Mouse (Mus musculus): Measurements from ENCODE around the gene Gm7138.
"Not testable (repeated sequence)": the region's sequence is repeated elsewhere in the genome, so short reads cannot be mapped to it uniquely, and the experiment has no call there.

Gm7138 gene

DNA sequence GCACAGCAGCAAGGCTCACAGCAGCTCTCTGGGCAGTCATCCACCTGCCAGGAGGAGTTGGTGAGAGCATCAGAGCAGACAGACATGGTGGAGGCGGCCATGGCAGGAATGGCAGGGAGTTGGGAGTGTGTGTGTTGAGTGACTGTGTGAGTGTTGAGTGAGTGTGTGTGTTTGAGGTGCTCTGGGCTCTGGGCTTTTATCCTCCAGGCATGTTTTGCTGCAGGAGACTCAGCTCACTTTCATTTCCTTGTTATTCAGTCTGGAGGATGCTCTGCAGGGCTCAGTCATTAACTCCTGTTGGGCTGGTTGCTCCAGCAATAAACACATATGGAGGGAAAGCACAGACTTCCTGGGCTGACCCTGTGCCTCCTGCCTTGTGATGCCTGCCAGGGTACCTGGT, at the start of gene Gm7138:
Gm7138 (minus strand) TSS at position 101 of the 400 bp plus-strand sequence.
- DNase-seq (ENCODE audit: extremely low spot score, low read depth, low spot score), result not testable (repeated sequence)

DNA sequence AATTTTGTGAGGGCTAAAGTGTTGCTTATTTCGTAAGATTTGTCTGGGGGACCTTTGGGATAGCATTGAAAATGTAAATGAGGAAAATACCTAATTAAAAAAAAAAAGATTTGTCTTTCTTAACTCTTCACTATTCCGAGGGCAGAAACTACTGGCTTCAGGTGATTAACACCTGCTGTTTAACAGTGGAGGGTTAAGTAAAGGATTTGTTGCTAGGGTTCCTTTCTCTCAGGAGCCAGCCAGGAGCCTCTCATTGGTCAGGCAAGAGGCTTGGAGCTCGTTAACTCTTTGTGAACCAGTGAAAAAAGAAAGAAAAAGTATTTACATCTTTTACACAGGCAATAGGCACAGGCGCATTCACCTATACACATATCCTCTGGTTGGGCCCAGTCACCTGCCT, 42.5 kb upstream of the Gm7138 start:
- no peak for DNase-seq (ENCODE audit: extremely low spot score, low read depth, low spot score)

DNA sequence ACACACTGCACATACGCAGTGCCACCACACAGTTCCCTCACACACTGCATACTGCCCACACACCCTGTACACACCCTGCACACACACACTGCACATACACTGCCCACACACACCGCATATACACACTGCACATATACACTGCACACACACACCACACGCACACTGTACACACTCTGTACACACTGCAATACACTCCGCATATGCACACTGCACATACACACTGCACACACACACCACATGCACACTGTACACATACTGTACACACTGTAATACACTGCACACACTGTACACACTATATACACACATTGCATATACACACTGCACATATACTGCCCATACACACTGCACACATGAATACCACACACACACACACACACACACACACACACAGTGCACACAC, 41.8 kb upstream of the Gm7138 start:
- DNase-seq (ENCODE audit: extremely low spot score, low read depth, low spot score), result no peak

DNA sequence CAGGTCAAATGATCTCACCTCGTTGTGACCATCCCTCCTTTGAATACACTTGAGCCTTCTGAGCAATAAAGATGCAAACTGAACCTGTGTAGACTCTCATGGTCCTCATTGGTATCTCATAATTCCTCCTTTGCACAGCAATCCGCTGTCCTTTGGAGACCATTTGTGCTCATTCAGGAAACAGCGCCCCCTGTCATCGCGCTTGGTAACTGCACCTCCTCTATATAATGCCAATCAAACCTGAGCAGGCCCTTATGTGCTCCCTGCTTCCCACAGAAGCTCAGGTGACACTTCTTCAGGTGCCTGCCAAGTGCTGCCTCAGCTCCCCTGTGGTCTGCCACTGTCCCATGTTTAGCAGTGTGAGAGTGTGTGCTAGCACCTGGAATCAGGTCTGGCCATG, 38.8 kb upstream of the Gm7138 start:
- no peak for DNase-seq (ENCODE audit: extremely low spot score, low read depth, low spot score)

DNA sequence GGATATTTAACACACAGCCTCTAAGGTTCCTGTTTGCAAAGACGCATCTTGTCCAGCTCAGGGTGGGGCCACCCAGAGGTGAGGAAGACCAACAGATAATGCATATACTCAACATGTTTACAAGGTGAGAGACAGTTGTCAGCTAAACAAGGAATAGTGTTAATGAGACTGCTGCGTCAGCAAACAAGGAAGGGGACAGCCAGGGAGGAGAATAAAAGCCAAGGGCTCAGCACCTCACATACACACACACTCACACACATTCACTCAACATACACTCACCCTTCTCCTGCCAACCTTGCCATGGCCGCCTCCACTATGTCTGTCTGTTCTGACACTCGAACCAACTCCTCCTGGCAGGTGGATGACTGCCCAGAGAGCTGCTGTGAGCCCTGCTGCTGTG, 37.6 kb upstream of the Gm7138 start, which contains the start of gene Gm2696:
Gm2696 (plus strand) TSS at position 301 of the 400 bp plus-strand sequence.
- DNase-seq (ENCODE audit: extremely low spot score, low read depth, low spot score), result no peak

DNA sequence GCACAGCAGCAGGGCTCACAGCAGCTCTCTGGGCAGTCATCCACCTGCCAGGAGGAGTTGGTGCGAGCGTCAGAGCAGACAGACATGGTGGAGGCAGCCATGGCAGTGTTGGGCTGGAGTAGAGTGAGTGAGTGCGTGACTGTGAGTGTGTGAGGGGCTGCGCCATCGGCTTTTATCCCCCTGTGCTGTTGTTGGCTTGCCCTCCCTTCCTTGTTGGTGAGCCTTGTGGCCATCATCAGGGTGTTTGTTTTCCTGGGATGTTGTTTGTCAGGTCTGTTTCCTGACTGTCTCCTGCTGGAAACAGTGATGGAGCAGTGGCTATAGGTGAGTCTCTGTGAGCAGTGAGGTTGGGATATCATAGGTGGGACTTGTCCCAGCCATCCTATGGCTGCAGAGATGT, 35.0 kb upstream of the Gm7138 start, which contains the start of gene Gm9507:
Gm9507 (minus strand) TSS at position 101 of the 400 bp plus-strand sequence.
- DNase-seq (ENCODE audit: extremely low spot score, low read depth, low spot score), result no peak

DNA sequence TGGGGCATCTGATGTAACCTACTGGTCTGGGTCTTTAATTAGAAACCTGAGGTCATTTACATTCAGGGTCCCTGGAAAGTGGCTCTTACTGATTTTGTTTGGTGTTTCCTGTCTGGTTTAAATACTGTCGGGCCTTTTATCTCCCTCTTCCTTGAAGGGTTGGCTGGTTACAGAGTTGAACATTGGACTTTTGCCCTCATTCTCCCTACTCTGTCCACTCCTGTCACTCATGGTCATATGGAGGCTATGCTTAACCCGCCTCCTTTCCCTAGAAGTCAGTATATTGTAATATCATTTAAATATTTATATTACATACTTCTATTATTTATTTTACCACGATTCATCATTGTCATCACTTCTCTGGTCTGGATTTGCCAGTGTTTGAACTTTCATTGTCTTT, 27.4 kb upstream of the Gm7138 start:
- no peak for DNase-seq (ENCODE audit: extremely low spot score, low read depth, low spot score)

DNA sequence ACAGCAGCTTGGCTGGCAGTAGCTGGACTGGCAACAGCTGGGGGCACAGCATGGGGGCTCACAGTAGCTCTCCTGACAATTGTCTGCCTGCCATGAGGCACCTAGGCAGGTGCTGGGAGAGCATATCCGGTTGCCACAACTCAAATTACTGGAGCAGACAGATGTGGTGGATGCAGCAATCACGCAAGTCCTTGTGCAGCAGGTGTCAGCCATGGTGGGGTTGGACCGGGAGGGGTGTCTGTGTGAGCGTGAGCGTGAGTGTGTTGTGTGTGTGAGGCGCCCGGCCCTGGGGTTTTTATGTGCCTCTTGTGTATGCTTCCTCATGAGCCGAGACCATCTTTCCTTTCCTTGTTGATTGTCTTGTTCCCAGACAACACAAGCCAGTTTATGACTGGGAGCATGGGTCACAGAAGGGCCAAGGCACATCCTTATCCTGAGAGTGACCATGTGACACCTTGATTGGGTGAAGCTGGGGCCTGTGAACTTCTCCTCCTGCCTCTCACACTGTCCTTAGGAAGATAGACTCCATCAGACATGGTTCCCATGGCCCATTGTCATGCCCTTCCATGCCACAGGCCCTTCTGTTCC, 22.3 kb upstream of the Gm7138 start, which contains the start of gene Gm19668:
Gm19668 (minus strand) TSS at position 213 of the 588 bp plus-strand sequence.
- no peak for DNase-seq (ENCODE audit: extremely low spot score, low read depth, low spot score)

DNA sequence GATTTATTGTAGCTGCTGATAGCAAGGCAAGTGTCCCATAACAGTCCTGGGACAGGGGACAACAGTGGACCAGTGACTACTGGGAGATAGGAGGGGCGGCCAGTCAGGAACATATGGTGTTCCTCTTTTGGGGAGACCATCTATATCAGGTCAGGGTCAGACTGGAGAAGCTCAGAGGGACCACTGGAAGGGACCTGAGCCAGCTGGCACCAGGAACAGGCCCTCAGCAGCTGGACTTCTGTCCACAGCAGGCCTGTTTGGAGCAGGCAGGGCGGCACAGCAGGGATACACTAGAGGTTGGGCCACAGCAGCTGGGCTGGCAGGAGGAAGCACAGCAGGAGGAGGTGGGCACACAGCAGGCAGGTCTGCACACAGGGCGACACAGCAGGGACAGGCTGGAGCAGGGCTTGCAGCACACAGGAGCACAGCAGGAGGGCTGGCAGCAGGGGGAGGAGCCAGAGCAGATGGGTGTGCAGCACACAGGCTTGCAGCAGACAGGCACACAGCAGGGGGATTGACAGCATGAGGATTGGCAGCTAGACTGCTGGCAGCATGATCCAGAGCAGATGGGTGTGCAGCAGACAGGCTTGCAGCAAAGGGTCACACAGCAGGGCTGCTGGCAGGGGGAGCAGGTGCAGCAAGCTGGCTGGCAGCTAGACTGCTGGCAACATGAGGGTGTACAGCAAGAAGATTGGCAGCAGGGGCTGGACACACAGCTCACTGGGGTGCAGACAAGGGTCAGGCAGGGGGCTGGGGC, 21.6 kb upstream of the Gm7138 start:
- not testable (repeated sequence) for DNase-seq (ENCODE audit: extremely low spot score, low read depth, low spot score)

DNA sequence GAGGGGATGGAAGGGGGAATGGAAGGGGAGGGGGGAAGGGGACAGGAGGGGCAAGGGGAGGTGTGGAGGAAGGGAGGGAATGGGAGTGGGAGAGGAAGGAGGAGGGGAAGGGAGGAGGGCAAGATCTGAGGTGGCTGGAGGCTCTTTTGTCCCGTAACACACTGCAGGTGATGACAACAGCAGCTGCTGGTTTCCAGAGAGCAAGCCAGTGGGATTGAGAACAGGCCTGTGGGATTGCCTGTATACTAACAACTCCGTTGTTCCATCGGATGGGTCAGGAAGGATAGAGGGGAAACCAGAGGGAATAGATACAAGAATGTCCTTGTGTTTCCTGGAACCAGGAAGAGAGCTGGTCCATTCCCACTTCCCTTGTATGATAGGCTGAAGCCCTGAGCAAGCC, 20.9 kb upstream of the Gm7138 start:
- no peak for DNase-seq (ENCODE audit: extremely low spot score, low read depth, low spot score)

DNA sequence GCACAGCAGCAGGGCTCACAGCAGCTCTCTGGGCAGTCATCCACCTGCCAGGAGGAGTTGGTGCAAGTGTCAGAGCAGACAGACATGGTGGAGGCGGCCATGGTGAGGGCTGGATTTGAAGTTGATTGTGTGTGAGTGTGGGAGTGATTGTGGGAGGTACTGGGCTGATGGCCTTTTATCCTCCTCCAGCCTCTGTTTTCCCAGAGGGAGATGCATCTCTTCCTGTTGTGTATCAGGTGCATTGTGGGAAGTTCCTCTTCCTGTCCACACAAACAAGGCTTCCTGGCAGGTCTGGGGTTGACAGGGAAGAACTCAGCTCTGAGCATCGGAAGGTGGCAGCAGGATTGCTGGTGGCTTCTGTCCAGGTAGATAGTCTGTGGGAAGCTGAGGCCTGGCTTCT, 18.2 kb upstream of the Gm7138 start, which contains the start of gene Gm9639:
Gm9639 (minus strand) TSS at position 101 of the 400 bp plus-strand sequence.
- DNase-seq (ENCODE audit: extremely low spot score, low read depth, low spot score), result no peak

DNA sequence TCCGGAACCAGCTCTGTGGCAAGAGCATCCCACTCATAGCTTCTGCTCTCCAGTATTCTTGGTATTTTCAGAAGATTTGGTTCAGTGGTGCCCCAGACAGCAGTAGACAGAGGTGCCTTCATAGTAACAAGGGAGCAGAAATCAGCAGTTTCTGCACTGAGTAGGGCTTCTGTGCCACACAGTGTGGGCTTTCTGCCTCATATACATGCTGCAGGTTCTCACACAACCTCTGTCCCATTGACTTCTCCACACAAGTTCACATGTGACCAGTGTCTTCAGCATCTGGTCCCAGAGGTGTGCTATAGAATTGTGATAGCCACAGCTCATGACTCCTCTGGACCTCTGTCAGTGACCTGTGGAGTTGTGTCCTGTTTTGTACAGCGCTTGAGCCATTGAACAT, 11.9 kb upstream of the Gm7138 start:
- no peak for DNase-seq (ENCODE audit: extremely low spot score, low read depth, low spot score)

DNA sequence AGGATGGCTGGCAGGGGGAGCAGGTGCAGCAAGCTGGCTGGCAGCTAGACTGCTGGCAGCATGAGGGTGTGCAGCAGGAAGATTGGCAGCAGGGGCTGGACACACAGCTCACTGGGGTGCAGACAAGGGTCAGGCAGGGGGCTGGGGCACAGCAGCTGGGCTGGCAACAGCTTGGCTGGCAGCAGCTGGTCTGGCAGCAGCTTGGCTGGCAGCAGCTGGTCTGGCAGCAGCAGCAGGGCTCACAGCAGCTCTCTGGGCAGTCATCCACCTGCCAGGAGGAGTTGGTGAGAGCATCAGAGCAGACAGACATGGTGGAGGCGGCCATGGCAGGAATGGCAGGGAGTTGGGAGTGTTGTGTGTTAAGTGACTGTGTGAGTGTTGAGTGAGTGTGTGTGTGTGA, 11.1 kb upstream of the Gm7138 start, which contains the start of gene Gm7137:
Gm7137 (minus strand) TSS at position 325 of the 400 bp plus-strand sequence.
- DNase-seq (ENCODE audit: extremely low spot score, low read depth, low spot score), result not testable (repeated sequence)

DNA sequence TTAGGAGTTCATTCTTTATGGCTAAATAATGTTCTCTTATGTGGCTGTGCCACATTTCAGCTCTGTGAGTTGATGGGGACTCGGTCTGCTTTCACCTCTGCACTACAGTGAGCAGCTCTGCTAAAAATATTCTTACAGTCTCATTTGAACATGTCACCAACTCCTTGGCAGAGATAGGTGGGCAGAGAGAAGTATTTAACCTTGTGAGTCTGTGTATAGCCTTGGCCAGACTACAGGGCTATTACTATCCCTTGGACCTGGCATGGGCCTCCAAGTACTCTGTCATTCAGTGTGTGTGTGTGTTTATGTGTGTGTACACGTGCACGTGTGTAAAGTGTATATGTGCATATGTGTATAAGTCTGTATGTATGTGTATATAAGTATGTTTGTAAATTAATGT, 6.7 kb upstream of the Gm7138 start:
- DNase-seq (ENCODE audit: extremely low spot score, low read depth, low spot score), result not testable (repeated sequence)

DNA sequence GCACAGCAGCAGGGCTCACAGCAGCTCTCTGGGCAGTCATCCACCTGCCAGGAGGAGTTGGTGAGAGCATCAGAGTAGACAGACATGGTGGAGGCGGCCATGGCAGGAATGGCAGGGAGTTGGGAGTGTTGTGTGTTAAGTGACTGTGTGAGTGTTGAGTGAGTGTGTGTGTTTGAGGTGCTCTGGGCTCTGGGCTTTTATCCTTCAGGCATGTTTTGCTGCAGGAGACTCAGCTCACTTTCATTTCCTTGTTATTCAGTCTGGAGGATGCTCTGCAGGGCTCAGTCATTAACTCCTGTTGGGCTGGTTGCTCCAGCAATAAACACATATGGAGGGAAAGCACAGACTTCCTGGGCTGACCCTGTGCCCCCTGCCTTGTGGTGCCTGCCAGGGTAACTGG, 5.7 kb upstream of the Gm7138 start, which contains the start of gene Gm3250:
Gm3250 (minus strand) TSS at position 101 of the 400 bp plus-strand sequence.
- not testable (repeated sequence) for DNase-seq (ENCODE audit: extremely low spot score, low read depth, low spot score)

DNA sequence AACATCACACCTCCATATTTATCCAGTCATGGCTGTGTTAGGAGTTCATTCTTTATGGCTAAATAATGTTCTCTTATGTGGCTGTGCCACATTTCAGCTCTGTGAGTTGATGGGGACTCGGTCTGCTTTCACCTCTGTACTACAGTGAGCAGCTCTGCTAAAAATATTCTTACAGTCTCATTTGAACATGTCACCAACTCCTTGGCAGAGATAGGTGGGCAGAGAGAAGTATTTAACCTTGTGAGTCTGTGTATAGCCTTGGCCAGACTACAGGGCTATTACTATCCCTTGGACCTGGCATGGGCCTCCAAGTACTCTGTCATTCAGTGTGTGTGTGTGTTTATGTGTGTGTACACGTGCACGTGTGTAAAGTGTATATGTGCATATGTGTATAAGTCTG, 4.6 kb downstream of the Gm7138 start:
- DNase-seq (ENCODE audit: extremely low spot score, low read depth, low spot score), result not testable (repeated sequence)

DNA sequence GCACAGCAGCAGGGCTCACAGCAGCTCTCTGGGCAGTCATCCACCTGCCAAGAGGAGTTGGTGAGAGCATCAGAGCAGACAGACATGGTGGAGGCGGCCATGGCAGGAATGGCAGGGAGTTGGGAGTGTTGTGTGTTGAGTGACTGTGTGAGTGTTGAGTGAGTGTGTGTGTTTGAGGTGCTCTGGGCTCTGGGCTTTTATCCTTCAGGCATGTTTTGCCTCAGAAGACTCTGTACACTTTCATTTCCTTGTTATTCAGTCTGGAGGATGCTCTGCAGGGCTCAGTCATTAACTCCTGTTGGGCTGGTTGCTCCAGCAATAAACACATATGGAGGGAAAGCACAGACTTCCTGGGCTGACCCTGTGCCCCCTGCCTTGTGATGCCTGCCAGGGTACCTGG, 5.5 kb downstream of the Gm7138 start, which contains the start of gene Gm3238:
Gm3238 (minus strand) TSS at position 101 of the 400 bp plus-strand sequence.
- not testable (repeated sequence) for DNase-seq (ENCODE audit: extremely low spot score, low read depth, low spot score)

DNA sequence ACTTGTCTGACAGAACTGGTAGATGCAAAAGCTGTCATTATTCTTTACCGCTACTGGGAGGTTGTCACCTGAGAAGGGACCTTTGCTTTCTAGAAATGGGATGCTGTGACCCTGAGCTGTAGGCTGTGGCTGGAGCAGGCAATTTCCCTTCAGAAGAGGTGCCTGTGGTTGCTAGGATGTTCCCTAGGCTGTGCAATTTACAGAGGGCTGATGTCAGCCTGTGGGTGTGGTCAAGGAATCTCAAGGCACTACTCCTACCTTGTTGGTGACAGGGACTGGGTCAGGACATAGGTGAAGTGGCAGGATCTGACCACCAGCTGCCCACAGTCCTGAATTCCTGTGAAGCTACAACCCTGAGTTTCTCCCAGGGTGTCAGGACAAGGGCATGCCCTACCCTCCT, 7.0 kb downstream of the Gm7138 start:
- no peak for DNase-seq (ENCODE audit: extremely low spot score, low read depth, low spot score)

DNA sequence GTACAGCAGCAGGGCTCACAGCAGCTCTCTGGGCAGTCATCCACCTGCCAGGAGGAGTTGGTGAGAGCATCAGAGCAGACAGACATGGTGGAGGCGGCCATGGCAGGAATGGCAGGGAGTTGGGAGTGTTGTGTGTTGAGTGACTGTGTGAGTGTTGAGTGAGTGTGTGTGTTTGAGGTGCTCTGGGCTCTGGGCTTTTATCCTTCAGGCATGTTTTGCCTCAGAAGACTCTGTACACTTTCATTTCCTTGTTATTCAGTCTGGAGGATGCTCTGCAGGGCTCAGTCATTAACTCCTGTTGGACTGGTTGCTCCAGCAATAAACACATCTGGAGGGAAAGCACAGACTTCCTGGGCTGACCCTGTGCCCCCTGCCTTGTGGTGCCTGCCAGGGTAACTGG, 17.2 kb downstream of the Gm7138 start, which contains the start of gene Gm3233:
Gm3233 (minus strand) TSS at position 101 of the 400 bp plus-strand sequence.
- not testable (repeated sequence) for DNase-seq (ENCODE audit: extremely low spot score, low read depth, low spot score)

DNA sequence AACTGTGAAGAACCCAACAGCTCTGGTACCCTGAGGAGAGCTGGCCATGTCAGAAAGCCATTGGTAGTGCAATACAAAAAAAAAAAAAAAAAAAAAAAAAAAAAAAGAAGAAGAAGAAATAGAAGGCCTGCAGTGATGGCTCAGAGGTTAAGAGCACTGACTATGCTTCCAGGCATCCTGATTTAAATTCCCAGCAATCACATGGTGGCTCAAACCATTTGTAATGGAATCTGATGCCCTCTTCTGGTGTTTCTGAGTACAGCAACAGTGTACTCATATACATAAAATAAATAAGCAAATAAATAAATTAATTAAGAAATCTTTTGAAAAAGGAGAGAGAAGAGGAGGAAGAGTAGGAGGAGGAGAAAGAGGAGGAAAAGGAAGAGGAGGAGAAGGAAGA, 23.3 kb downstream of the Gm7138 start:
- no peak for DNase-seq (ENCODE audit: extremely low spot score, low read depth, low spot score)

DNA sequence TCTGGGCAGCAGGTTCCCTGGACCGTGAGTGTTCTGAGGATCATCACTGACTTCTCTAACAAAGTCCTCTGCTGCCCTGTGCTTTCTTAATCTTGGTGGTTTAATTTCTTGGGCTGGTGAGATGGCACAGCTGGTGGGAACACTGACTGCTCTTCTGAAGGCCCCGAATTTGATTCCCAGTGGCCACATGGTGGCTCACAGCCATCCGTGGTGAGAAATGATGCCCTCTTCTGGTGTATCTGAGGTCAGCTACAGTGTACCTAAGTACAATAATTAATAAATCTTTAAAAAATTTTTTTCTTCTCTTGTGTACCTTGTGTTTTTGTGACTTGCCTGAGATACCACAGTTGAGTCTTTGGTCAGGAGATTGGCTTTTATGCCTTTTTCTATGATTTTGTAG, 24.4 kb downstream of the Gm7138 start:
- not testable (repeated sequence) for DNase-seq (ENCODE audit: extremely low spot score, low read depth, low spot score)

DNA sequence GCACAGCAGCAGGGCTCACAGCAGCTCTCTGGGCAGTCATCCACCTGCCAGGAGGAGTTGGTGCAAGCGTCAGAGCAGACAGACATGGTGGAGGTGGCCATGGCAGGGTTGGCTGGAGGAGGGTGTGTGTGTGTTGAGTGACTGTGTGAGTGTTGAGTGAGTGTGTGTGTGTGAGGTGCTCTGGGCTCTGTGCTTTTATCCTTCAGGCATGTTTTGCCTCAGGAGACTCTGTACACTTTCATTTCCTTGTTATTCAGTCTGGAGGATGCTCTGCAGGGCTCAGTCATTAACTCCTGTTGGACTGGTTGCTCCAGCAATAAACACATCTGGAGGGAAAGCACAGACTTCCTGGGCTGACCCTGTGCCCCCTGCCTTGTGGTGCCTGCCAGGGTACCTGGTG, 25.5 kb downstream of the Gm7138 start, which contains the start of gene Gm9736:
Gm9736 (minus strand) TSS at position 101 of the 400 bp plus-strand sequence.
- DNase-seq (ENCODE audit: extremely low spot score, low read depth, low spot score), result not testable (repeated sequence)

All from hindlimb bud, embryonic 11.5 days (tissue).